Mouse (Mus musculus): ENCODE results near the gene Nfe2l3. TPM values are rescaled to one million over a fixed set of nuclear protein-coding genes. Genes with fewer than 3 reads are reported as not detected.
"Not testable (repeated sequence)": the region's sequence is repeated elsewhere in the genome, so short reads cannot be mapped to it uniquely, and the experiment has no call there.

The Nfe2l3 gene
- 0.15 and 0.21 TPM in 2 replicates for polyA plus RNA-seq (2015; fragmentation: Nextera tagmentation; extraction: Ambion mirVana)

DNA sequence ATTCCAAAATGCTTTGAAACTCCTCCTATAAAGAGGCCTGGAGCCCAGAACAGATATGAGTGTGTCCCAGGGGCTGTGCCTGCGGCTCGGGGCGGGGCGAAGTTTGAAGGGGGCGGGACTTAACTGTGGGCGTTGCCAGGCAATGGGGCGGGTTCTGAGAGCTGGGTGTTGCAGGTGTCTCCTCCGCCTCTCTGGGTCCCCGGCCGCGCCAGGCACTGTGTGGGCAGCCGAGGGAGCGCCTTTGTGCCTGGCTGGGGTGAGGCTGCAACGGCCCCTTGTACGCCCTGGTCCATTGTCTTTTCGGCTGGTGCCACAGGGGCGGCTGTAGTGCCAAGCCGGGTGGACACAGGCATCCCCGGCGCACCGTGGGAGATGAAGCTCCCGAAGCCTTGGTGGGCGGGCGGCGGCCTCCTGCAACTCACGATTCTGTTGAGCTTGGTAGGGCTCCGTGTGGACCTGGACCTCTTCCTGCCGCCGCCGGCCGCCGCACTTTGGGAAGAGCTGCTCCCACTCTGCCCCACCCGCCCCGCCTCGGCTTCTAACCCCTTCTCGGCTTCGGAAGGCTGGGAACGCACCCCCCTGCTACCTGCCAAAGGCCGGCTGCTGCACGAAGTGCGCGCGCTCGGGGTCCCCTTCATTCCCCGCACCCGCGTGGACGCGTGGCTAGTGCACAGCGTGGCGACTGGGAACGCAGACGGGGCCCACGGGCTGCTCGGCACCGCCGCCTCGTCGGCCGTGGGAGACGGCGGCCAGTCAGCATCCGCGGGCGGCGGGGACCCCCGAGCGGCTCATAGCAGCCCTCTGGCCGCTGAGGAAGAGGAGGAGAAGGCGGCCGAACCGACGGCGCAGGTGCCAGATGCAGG is at the start of gene Nfe2l3:
TSS of gene Nfe2l3 (plus strand) at position 136 of the 863 bp plus-strand sequence.
- peak within 1 kb of the TSS; percentile 47 for H3K4me3 ChIP-seq (ENCODE audit: low read depth, low read length)
- no peaks in the 10 kb centered on the region for H3K36me3 ChIP-seq (ENCODE audit: control insufficient read depth, insufficient read depth)
- WGBS (ENCODE audit: insufficient replicate concordance), result 1% methylated on average over 74 of the region's 74 CpGs
- peaks cover 13% of the 10 kb centered on the region for H3K4me1 ChIP-seq (ENCODE audit: control insufficient read depth, low read depth, low read length)
- H3K27me3 ChIP-seq (ENCODE audit: control insufficient read depth, insufficient read depth, low read depth, low read length), result peaks cover 42% of the 10 kb centered on the region
- H3K9ac ChIP-seq (ENCODE audit: low read depth, low read length), result no peak within 1 kb of the TSS
- peak; percentile 90 for ATAC-seq (ENCODE audit: low read depth)
- no peaks in the 10 kb centered on the region for H3K9me3 ChIP-seq (replicated peaks; ENCODE audit: control insufficient read depth, low read length)
- no peak within 1 kb of the TSS for H3K27ac ChIP-seq (ENCODE audit: low read length)
- H3K4me2 ChIP-seq (ENCODE audit: low read depth, low read length), result peak within 1 kb of the TSS; percentile 75

DNA sequence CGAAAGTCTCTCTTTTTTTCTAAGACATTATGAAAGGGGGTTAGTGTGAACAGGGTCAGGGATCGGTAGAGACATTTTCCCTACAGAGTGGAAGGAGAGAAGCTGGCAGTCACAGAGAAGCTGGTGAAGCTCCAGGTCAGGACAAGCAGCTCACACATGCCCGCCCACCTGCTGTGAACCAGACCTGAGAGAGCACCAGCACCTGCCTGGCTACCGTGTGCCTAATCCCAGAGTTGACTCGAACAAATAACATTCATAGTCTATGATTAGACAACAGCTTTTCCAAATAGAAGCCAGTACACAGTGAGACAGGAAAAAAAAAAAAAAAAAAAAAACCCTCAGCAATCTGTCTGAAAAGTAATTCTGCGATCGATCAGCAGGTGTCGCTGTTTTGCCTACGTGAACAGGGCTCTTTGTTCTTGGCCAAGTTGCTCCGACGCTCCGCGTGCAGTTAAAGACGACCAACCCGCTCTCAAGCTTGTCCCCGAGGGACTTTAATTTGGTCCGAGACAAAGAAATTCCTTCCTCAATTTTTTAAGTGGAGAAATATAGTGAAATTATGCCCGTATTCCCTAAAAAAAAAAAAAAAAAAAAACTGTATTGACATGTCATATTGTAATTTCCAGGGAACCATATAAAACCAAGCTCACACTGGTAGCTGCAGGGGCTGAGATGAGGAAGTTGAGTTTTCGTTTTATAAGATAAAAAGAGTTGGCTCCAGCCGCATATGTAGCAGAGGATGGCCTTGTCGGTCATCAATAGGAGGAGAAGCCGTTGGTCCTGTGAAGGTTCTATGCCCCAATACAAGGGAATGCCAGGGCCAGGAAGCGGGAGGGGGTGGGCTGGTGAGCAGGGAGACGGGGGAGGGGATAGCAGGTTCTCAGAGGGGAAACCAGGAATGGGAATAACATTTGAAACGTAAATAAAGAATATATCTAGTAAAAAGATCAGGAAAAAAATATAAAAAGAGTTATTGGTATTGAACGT is 48.4 kb upstream of the Nfe2l3 start:
- Histone ChIP-seq H3K27ac (ENCODE audit: low read length) (no peak overlapping the region), H3K4me3 (ENCODE audit: low read depth, low read length) (no peak overlapping the region), H3K27me3 (ENCODE audit: control insufficient read depth, insufficient read depth, low read depth, low read length) (no peaks in the 10 kb centered on the region), H3K36me3 (ENCODE audit: control insufficient read depth, insufficient read depth) (no peaks in the 10 kb centered on the region), H3K4me1 (ENCODE audit: control insufficient read depth, low read depth, low read length) (no peaks in the 10 kb centered on the region; the same call in 1 of the 2 replicates), H3K9me3 (replicated peaks; ENCODE audit: control insufficient read depth, low read length) (no peaks in the 10 kb centered on the region), H3K9ac (ENCODE audit: low read depth, low read length) (no peak overlapping the region), H3K4me2 (ENCODE audit: low read depth, low read length) (peak overlapping the region; percentile 29)
- 12% methylated on average over 26 of the region's 26 CpGs for WGBS (ENCODE audit: insufficient replicate concordance)
- ATAC-seq (ENCODE audit: low read depth), result no peak

DNA sequence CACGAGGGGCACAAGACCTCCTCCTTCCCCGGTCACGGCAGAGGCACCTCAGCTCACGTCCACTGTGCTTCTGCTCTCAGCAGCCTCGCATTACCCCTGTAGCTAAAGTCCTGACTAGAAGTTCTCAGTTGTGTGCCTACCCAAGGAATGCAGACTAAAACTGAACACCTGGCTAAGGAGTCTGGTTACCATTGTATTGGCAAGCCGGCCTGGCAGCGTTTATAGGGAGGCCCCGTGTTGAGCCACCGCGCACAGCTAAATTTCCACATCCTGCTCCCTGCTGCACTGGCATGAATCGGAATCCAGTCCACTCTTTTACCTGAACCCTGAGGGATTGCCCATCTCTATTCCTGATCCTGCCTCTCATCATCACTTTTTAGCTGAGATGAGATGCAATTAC is 42.0 kb upstream of the Nfe2l3 start:
- ATAC-seq (ENCODE audit: low read depth), result no peak
- Histone ChIP-seq H3K4me2 (ENCODE audit: low read depth, low read length) (no peak overlapping the region), H3K36me3 (ENCODE audit: control insufficient read depth, insufficient read depth) (no peaks in the 10 kb centered on the region), H3K27me3 (ENCODE audit: control insufficient read depth, insufficient read depth, low read depth, low read length) (no peaks in the 10 kb centered on the region), H3K9me3 (replicated peaks; ENCODE audit: control insufficient read depth, low read length) (no peaks in the 10 kb centered on the region), H3K9ac (ENCODE audit: low read depth, low read length) (no peak overlapping the region), H3K4me1 (ENCODE audit: control insufficient read depth, low read depth, low read length) (no peaks in the 10 kb centered on the region), H3K4me3 (ENCODE audit: low read depth, low read length) (no peak overlapping the region), H3K27ac (ENCODE audit: low read length) (no peak overlapping the region)
- WGBS (ENCODE audit: insufficient replicate concordance), result 76% methylated on average over 11 of the region's 11 CpGs

DNA sequence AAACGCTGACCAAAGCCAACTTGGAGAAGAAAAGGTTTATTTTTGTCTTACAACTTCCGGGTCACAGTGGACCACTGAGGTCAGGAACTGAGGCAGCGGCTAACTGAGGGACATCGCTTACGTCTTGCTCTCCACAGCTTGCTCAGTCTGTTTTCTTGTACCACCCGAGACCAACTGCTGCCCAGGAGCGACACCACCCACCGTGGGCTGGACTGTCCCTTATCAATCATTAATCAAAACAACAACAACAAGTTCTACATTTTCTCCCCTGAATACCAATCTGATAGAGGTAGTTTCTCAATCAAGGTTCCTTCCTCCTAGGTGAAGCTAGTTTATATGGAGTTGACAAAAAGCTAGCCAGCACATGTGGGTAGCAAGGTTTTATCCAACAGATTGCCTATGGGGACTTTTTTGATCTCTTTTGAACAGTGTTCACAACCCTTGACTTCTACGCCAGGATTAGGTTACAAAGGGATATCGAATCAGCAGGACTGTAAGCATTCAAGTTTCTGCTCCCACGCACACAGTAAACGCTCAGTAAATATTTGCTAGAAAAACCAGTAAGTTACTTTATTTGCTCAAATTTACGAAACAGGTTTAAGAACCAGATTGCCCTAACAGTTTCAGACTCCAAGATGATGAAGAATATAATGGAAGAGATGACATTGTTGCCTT is 40.5 kb upstream of the Nfe2l3 start:
- no peaks in the 10 kb centered on the region for H3K4me1 ChIP-seq (ENCODE audit: control insufficient read depth, low read depth, low read length)
- H3K36me3 ChIP-seq (ENCODE audit: control insufficient read depth, insufficient read depth), result no peaks in the 10 kb centered on the region
- WGBS (ENCODE audit: insufficient replicate concordance), result 51% methylated on average over 13 of the region's 13 CpGs
- no peaks in the 10 kb centered on the region for H3K27me3 ChIP-seq (ENCODE audit: control insufficient read depth, insufficient read depth, low read depth, low read length)
- H3K9ac ChIP-seq (ENCODE audit: low read depth, low read length), result no peak overlapping the region
- H3K4me3 ChIP-seq (ENCODE audit: low read depth, low read length), result no peak overlapping the region
- no peak overlapping the region for H3K4me2 ChIP-seq (ENCODE audit: low read depth, low read length)
- peak overlapping the region; percentile 47; the same call in 1 of the 2 replicates for H3K27ac ChIP-seq (ENCODE audit: low read length)
- peak; percentile 58; the same call in 1 of the 2 replicates for ATAC-seq (ENCODE audit: low read depth)
- H3K9me3 ChIP-seq (replicated peaks; ENCODE audit: control insufficient read depth, low read length), result no peaks in the 10 kb centered on the region

DNA sequence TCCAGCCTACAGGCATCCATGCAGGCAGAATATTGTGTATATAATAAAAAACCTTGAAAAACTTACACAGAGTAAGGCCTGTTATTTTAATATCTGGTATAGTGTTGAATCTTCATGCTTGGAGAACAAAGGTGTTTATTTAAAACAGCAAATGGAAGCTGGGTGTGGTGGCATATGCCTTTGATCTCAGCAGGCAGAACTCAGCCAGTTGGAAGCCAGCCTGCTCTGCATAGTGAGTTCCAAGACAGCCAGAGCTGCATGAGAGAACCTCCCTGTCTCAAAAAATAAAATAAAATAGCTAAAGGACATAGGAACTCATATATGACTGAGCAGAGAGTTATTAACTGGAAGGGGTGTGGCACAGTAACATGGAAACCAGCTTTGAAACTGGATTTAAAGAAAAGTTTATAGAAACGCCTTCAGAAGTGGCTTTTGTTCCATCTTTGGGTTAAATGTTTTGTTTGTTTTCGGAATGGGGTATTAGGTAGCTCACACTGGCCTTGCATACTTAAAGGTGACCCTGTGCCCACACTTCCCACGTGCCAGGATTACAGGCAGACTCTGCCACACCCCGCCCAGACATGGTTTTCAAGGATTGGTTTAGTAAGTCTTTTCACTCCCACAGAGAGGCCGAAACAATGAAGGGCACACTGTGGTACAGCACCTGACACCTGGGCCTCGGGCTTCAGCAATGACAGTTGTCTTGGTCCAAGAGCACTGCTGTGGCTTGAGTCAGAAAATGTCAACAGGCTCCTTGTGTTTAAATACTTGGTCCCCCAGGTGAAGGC is 38.9 kb upstream of the Nfe2l3 start:
- no peak overlapping the region for H3K27ac ChIP-seq (ENCODE audit: low read length)
- H3K27me3 ChIP-seq (ENCODE audit: control insufficient read depth, insufficient read depth, low read depth, low read length), result no peaks in the 10 kb centered on the region
- no peak overlapping the region for H3K4me3 ChIP-seq (ENCODE audit: low read depth, low read length)
- H3K9ac ChIP-seq (ENCODE audit: low read depth, low read length), result no peak overlapping the region
- no peak for ATAC-seq (ENCODE audit: low read depth)
- H3K4me2 ChIP-seq (ENCODE audit: low read depth, low read length), result no peak overlapping the region
- H3K9me3 ChIP-seq (replicated peaks; ENCODE audit: control insufficient read depth, low read length), result no peaks in the 10 kb centered on the region
- WGBS (ENCODE audit: insufficient replicate concordance), result 59% methylated on average over 6 of the region's 6 CpGs
- H3K36me3 ChIP-seq (ENCODE audit: control insufficient read depth, insufficient read depth), result no peaks in the 10 kb centered on the region
- H3K4me1 ChIP-seq (ENCODE audit: control insufficient read depth, low read depth, low read length), result no peaks in the 10 kb centered on the region

DNA sequence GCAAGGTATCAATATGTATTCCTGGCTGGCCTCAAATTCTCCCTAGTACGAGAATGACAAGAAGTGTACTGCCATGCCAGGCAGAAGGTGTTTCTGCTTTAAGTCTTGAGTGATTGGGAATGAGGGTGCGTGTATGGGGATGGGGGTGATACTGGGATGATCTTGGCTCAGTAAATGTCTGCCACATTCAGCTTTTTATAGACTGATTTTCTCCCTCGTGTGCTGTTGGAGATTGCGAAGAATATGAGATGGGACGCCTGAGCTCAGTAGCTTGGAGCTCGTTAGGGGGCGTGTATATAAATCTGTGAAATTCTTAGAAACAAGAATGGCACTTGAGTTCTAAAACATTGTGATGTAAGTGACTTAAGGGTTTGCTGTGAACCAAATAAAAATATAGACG is 38.1 kb upstream of the Nfe2l3 start:
- not testable (repeated sequence) for H3K27me3 ChIP-seq (ENCODE audit: control insufficient read depth, insufficient read depth, low read depth, low read length); H3K9ac ChIP-seq (ENCODE audit: low read depth, low read length); H3K4me2 ChIP-seq (ENCODE audit: low read depth, low read length); ATAC-seq (ENCODE audit: low read depth); H3K36me3 ChIP-seq (ENCODE audit: control insufficient read depth, insufficient read depth); H3K9me3 ChIP-seq (replicated peaks; ENCODE audit: control insufficient read depth, low read length); H3K4me1 ChIP-seq (ENCODE audit: control insufficient read depth, low read depth, low read length); H3K27ac ChIP-seq (ENCODE audit: low read length); H3K4me3 ChIP-seq (ENCODE audit: low read depth, low read length)
- WGBS (ENCODE audit: insufficient replicate concordance), result 74% methylated on average over 8 of the region's 8 CpGs

DNA sequence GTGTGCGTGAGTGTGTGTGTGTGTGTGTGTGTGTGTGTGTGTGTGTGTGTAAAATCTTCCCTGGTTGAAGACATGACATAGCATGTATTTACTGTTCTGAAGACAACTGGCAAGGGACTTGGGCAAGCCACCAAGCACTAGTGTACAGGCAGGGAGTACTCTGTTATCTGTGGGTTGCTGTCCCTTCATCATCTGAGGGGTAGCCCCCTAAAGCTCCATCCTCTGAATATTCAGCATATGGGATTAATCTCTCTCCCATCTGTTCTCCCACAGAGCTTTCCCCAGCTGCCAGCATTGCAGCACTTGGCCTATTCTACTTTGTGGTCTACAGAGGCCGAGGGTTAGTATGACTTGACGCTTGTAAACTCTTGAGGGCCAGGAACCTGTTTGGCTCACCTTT is 37.5 kb upstream of the Nfe2l3 start:
- not testable (repeated sequence) for H3K27ac ChIP-seq (ENCODE audit: low read length); H3K27me3 ChIP-seq (ENCODE audit: control insufficient read depth, insufficient read depth, low read depth, low read length); H3K9ac ChIP-seq (ENCODE audit: low read depth, low read length); H3K9me3 ChIP-seq (replicated peaks; ENCODE audit: control insufficient read depth, low read length); ATAC-seq (ENCODE audit: low read depth); H3K4me1 ChIP-seq (ENCODE audit: control insufficient read depth, low read depth, low read length); H3K36me3 ChIP-seq (ENCODE audit: control insufficient read depth, insufficient read depth); H3K4me2 ChIP-seq (ENCODE audit: low read depth, low read length); H3K4me3 ChIP-seq (ENCODE audit: low read depth, low read length)
- 81% methylated on average over 3 of the region's 3 CpGs for WGBS (ENCODE audit: insufficient replicate concordance)

DNA sequence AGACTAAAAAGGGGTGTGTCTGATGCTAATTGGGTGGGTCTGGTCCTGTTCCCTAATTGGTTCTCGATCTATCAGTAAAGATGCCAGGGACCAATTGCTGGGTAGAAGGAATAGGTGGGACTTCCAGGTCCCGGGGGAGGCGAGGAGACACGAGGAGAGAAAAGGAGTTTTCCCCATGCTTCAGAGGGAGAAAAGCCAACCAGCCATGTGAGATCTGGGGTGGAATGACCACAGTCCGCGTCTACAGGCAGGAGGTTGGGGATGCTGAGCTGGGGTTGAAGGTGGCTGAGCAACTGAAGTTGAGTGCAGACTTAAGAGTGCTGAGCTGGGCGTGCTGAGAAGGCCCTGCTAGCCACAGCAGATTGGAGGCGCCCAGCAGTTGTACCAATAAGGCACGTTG is 37.0 kb upstream of the Nfe2l3 start:
- no peak overlapping the region for H3K9ac ChIP-seq (ENCODE audit: low read depth, low read length)

More for the DNA sequence above, 37.0 kb upstream of the Nfe2l3 start:
- no peak overlapping the region for H3K4me2 ChIP-seq (ENCODE audit: low read depth, low read length)
- no peak overlapping the region for H3K27ac ChIP-seq (ENCODE audit: low read length)
- no peaks in the 10 kb centered on the region for H3K9me3 ChIP-seq (replicated peaks; ENCODE audit: control insufficient read depth, low read length)
- H3K36me3 ChIP-seq (ENCODE audit: control insufficient read depth, insufficient read depth), result no peaks in the 10 kb centered on the region
- no peaks in the 10 kb centered on the region for H3K27me3 ChIP-seq (ENCODE audit: control insufficient read depth, insufficient read depth, low read depth, low read length)
- no peak overlapping the region for H3K4me3 ChIP-seq (ENCODE audit: low read depth, low read length)
- no peak for ATAC-seq (ENCODE audit: low read depth)
- WGBS (ENCODE audit: insufficient replicate concordance), result 52% methylated on average over 9 of the region's 9 CpGs
- peaks cover 4% of the 10 kb centered on the region for H3K4me1 ChIP-seq (ENCODE audit: control insufficient read depth, low read depth, low read length)

All from liver, embryonic 16.5 days (tissue).